Mouse (Mus musculus) lung, postnatal 0 days (tissue): Measurements from ENCODE around the gene Vmn1r85.
"Not testable (repeated sequence)": the region's sequence is repeated elsewhere in the genome, so short reads cannot be mapped to it uniquely, and the experiment has no call there.

ENCODE experiments used
- CTCF ChIP-seq: IDR thresholded peaks from 2 replicates; pipeline ENCODE4 v1.5.1; 2016; ENCODE audit warnings: antibody characterized with exemption, mild to moderate bottlenecking
- EP300 ChIP-seq: IDR thresholded peaks from 2 replicates; pipeline ENCODE4 v1.6.1; 2016; ENCODE audit warnings: antibody characterized with exemption, mild to moderate bottlenecking, control low read depth

- not testable (repeated sequence) for TF ChIP-seq EP300
- peak; percentile 55 for TF ChIP-seq CTCF
Measured at GRCm38 (mm10) chr7:13063399-13063798, 31.6 kb downstream of the Vmn1r85 start.
